In genomic region chr2:164913428-164913786, GRCm38 (mm10) we compare ENCODE assay signal across 9 mouse cellular contexts. TPM values are rescaled to one million over a fixed set of nuclear protein-coding genes. Genes with fewer than 3 reads are reported as not detected.
DNase-seq lines count a peak whose midpoint lies in the region; ATAC-seq and TF ChIP-seq lines count a peak whose summit lies in the region.
"Had no signal": no experiment of that assay in that cellular context is flagged by ENCODE, and none has a peak within 500 bp of the region (broad histone marks: within the 10 kb centered on the region; RNA-seq: fewer than 3 reads in every experiment).

No protein-coding gene starts in this region.

- H3K4me2 ChIP-seq in midbrain, embryonic 14.5 days (ENCODE audit: low read length), result no peak overlapping the region
- H3K4me2 ChIP-seq: neural tube, embryonic 12.5 days had no signal

- peak; percentile 59 for DNase-seq in cerebellum, adult 9-11 months
- no peak for DNase-seq in cerebellum, adult 11 months
- peak; percentile 87 for DNase-seq in naive thymus-derived CD4-positive, alpha-beta T cell, adult 2 months (ENCODE audit: low read depth)
- DNase-seq in midbrain, embryonic 14.5 days, result no peak
- no peak for DNase-seq in layer of hippocampus, postnatal 36 days
- DNase-seq in neural tube, embryonic 10.5 days (ENCODE audit: extremely low spot score, low spot score), result no peak

- no peak overlapping the region for H3K27ac ChIP-seq in midbrain, embryonic 14.5 days (replicated peaks; ENCODE audit: low read depth, low read length)
- H3K27ac ChIP-seq: neural tube, embryonic 12.5 days had no signal

- no peaks in the 10 kb centered on the region for H3K9me3 ChIP-seq in E14TG2a.4 (ENCODE audit: low read length)
- H3K9me3 ChIP-seq in midbrain, embryonic 14.5 days (ENCODE audit: control insufficient read depth, low read length), result no peaks in the 10 kb centered on the region
- H3K9me3 ChIP-seq: neural tube, embryonic 12.5 days had no signal

- H3K4me3 ChIP-seq in E14TG2a.4 (replicated peaks; ENCODE audit: low read length), result 0 out of 2 replicates have a peak overlapping the region, but pooled peaks have one; percentile 95
- no peak overlapping the region for H3K4me3 ChIP-seq in midbrain, embryonic 14.5 days (replicated peaks; ENCODE audit: low read depth, low read length)
- H3K4me3 ChIP-seq: neural tube, embryonic 12.5 days had no signal

- no peak overlapping the region for H3K9ac ChIP-seq in midbrain, embryonic 14.5 days (replicated peaks; ENCODE audit: low read length)
- H3K9ac ChIP-seq: neural tube, embryonic 12.5 days had no signal

- H3K4me1 ChIP-seq in E14TG2a.4 (replicated peaks; ENCODE audit: low read depth, low read length), result peaks cover 79% of the 10 kb centered on the region
- H3K4me1 ChIP-seq in midbrain, embryonic 14.5 days (ENCODE audit: control insufficient read depth, insufficient read depth, low read length), result peaks cover 16% of the 10 kb centered on the region

- peaks cover 36% of the 10 kb centered on the region for H3K36me3 ChIP-seq in E14TG2a.4 (ENCODE audit: insufficient read depth, low read length)
- H3K36me3 ChIP-seq in midbrain, embryonic 14.5 days (ENCODE audit: control insufficient read depth, insufficient read depth, low read length), result peaks cover 18% of the 10 kb centered on the region

- no peaks in the 10 kb centered on the region for H3K27me3 ChIP-seq in E14TG2a.4 (ENCODE audit: insufficient read depth, low read length)
- H3K27me3 ChIP-seq in midbrain, embryonic 14.5 days (ENCODE audit: control insufficient read depth, insufficient read depth, low read length), result no peaks in the 10 kb centered on the region
- H3K27me3 ChIP-seq: neural tube, embryonic 12.5 days had no signal

- WGBS in midbrain, embryonic 14.5 days, result 96% methylated on average over 2 of the region's 2 CpGs

- ATAC-seq in hematopoietic stem cell, adult 5-6 weeks (replicated peaks in 1 of 2; ENCODE audit: insufficient read depth in 1 of 2, low FRiP score in 2 of 2, low TSS enrichment in 1 of 2, low read depth in 1 of 2, poor library complexity in 2 of 2, severe bottlenecking in 2 of 2), result peak; percentile 63 to 70
- ATAC-seq in midbrain, embryonic 14.5 days (ENCODE audit: low FRiP score, low TSS enrichment), result no peak

- TF ChIP-seq CTCF in E14TG2a.4 (conservative IDR thresholded peaks at IDR 0.05; ENCODE audit: low read length), result no peak

RNA-seq across cellular contexts. Expression of gene Zfp335, which starts 1.9 kb away (rescaled TPM):
- 6.6 and 10.5 TPM in 2 replicates for total RNA-seq in hematopoietic stem cell, adult 5-6 weeks (2017)
- polyA plus RNA-seq in midbrain, embryonic 14.5 days (2014; fragmentation: Nextera tagmentation; extraction: Ambion mirVana), result 13.9 and 15.5 TPM in 2 replicates
- 10 to 100 TPM; 23.8 to 29.7 TPM for total RNA-seq in layer of hippocampus, postnatal 36 days (2021)

RNA-seq across cellular contexts. Expression of gene Mmp9, which starts 27.2 kb away (rescaled TPM):
- 15.3 and 37.5 TPM in 2 replicates for total RNA-seq in hematopoietic stem cell, adult 5-6 weeks (2017)
- polyA plus RNA-seq in midbrain, embryonic 14.5 days (2014; fragmentation: Nextera tagmentation; extraction: Ambion mirVana), result 29.7 and 29.9 TPM in 2 replicates
- total RNA-seq in layer of hippocampus, postnatal 36 days (2021), result 1 to 10 TPM; 2.0 to 2.9 TPM

RNA-seq across cellular contexts. Expression of gene Pcif1, which starts 34.3 kb away (rescaled TPM):
- total RNA-seq in hematopoietic stem cell, adult 5-6 weeks (2017), result 19.7 and 23.4 TPM in 2 replicates
- 92.8 and 99.5 TPM in 2 replicates for polyA plus RNA-seq in midbrain, embryonic 14.5 days (2014; fragmentation: Nextera tagmentation; extraction: Ambion mirVana)
- total RNA-seq in layer of hippocampus, postnatal 36 days (2021), result 10 to 100 TPM; 41.2 to 44.1 TPM

RNA-seq across cellular contexts. Expression of gene Slc12a5, which starts 47.2 kb away (rescaled TPM):
- 0.45 and 0.63 TPM in 2 replicates for total RNA-seq in hematopoietic stem cell, adult 5-6 weeks (2017)
- 53.8 and 63.0 TPM in 2 replicates for polyA plus RNA-seq in midbrain, embryonic 14.5 days (2014; fragmentation: Nextera tagmentation; extraction: Ambion mirVana)
- 100 to 1,000 TPM; 398 to 404 TPM for total RNA-seq in layer of hippocampus, postnatal 36 days (2021)

RNA-seq across cellular contexts. Expression of gene Pltp, which starts 55.9 kb away (rescaled TPM):
- total RNA-seq in hematopoietic stem cell, adult 5-6 weeks (2017), result 0.55 and 0.56 TPM in 2 replicates
- polyA plus RNA-seq in midbrain, embryonic 14.5 days (2014; fragmentation: Nextera tagmentation; extraction: Ambion mirVana), result 29.8 and 91.1 TPM in 2 replicates
- total RNA-seq in layer of hippocampus, postnatal 36 days (2021), result 10 to 100 TPM; 66.9 to 70.7 TPM

Comparison
In these comparisons a context has a peak if more than half of its experiments do, and no peak if none do; other contexts are left out.
1. DNase-seq: peak in cerebellum, adult 9-11 months (single experiment) and naive thymus-derived CD4-positive, alpha-beta T cell, adult 2 months (single experiment); none in cerebellum, adult 11 months (single experiment), midbrain, embryonic 14.5 days (single experiment), layer of hippocampus, postnatal 36 days (0 of 2) and neural tube, embryonic 10.5 days (single experiment).